Mouse (Mus musculus) ES-Bruce4 (cell line): Measurements from ENCODE around the gene Rab27a.

ENCODE experiments used
- CTCF ChIP-seq: IDR thresholded peaks from one replicate; pipeline ENCODE4 v1.8.1; 2011; ENCODE audit warnings: low read depth, low read length
- EP300 ChIP-seq: IDR thresholded peaks from 2 replicates; pipeline ENCODE4 v1.6.1; 2011; ENCODE audit warnings: low read depth, low read length; ENCODE audit not compliant: insufficient read depth

DNA sequence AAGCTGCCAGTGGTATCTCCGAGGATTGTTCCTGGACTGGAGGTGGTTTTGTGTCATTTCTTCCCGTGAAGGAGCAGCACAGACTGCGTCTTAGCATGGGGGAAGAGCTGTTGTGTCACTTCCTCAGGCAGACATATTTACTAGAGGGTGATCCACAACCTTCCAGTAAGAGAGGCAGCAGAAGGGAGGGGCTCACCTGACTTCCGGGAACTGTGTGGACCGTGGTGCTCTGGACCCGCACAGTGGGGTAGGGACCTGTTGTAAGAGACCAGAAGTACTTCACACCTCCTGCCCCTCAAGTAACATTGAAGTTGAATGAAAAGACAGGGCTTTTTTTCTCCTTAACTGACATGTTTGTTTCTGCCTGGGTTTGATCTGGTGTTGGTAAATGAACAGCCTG lies 39.5 kb upstream of the Rab27a start:
- TF ChIP-seq EP300, result no peak
- TF ChIP-seq CTCF, result no peak
